Mouse (Mus musculus): ENCODE measurements at regions not wholly inside any gene's neighbourhood (a gene's known extent, or its start where the extent isn't known, plus 50 kb on each side); places are given as distances from the start of the nearest gene placed in this dataset.

DNA sequence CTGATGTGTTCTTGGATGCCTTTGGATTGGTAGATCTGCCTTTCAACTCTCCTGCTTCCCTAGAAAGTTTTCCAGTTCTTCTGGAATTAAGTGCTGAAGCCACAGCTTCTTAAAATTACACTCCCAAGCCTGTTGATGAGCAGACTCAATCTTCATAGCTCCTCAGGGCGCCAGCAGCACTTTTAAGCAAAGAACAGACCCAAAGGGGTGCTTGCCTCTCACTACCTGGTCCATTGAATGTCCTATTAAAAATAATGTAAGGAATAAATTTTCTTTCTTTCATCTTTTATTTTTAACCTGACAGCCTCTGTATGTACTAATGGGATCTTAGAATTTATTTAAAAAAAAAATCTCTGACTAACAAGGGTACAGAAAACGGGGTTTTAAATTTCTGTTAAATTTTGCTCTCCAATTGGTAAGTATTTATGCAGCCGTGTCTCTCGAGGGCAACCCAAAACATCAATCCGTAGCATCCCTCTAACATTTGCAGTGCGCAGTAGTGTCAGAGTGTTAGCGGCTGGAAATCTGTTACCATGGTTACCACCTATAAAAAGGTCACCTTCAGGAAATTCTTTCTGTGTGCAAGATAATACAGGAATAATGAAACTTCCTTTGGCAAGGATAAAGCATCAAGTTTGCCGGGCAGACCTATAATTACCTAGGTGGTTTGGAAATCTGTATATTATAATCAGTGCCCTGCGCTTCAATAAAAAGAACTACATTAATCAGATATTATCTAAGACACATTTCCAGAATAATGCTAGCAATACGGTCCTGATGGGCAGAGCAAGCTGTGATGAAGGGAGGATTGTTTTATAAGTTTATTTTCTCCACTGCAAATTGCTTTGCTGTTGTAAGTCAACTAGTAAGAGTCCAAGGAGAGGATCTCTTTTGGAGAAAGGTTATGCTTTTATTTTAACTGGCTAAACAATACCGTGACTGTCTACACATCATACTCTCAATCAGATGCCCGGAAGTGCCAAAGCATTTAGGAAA is 277.1 kb upstream of the Nrsn1 start:
- no peak for TF ChIP-seq EP300 (IDR thresholded peaks at IDR 0.05; ENCODE audit: low read depth)
- no peak for TF ChIP-seq CTCF (IDR thresholded peaks at IDR 0.05; ENCODE audit: low read depth)

Measured in heart, postnatal 0 days (tissue).